Mouse (Mus musculus) embryonic facial prominence, embryonic 14.5 days (tissue): ENCODE data around the gene Dirc2. TPM values are rescaled to one million over a fixed set of nuclear protein-coding genes. Genes with fewer than 3 reads are reported as not detected.

Experiments
- ATAC-seq: fragments of 200-750 bp; cut with Nextera tagmentation; 2 replicates; pipeline ENCODE4 v1.8.0; 2017; ENCODE audit warnings: low read depth, moderate number of reproducible peaks, moderate TSS enrichment
- DNase-seq: peaks from one replicate; pipeline ENCODE4 v3.0.0-alpha.2; 2015; ENCODE audit warnings: low spot score
- H3K27ac ChIP-seq: fragments of 300-500 bp; sonication (generic); replicated peaks from 2 replicates; pipeline ENCODE4 v1.5.1; 2014; ENCODE audit warnings: low read depth, mild to moderate bottlenecking, low read length, moderate library complexity
- H3K27me3 ChIP-seq: fragments of 300-500 bp; sonication (generic); replicated peaks from 2 replicates; pipeline ENCODE4 v1.6.1; 2014; ENCODE audit warnings: low read length; ENCODE audit not compliant: control insufficient read depth, insufficient read depth
- H3K36me3 ChIP-seq: fragments of 300-500 bp; sonication (generic); 2 replicates; pipeline ENCODE4 v1.6.1; 2014; ENCODE audit warnings: low read length, mixed read lengths; ENCODE audit not compliant: control insufficient read depth, insufficient read depth
- H3K4me1 ChIP-seq: fragments of 300-500 bp; sonication (generic); 2 replicates; pipeline ENCODE4 v1.6.1; 2014; ENCODE audit warnings: antibody characterized with exemption, low read length; ENCODE audit not compliant: control insufficient read depth, insufficient read depth
- H3K4me2 ChIP-seq: fragments of 300-500 bp; sonication (generic); 2 replicates; pipeline ENCODE4 v1.6.1; 2014; ENCODE audit warnings: low read depth, mild to moderate bottlenecking, low read length, moderate library complexity, mixed read lengths
- H3K4me3 ChIP-seq: fragments of 300-500 bp; sonication (generic); 2 replicates; pipeline ENCODE4 v1.5.1; 2014; ENCODE audit warnings: low read depth, mild to moderate bottlenecking, low read length
- H3K9ac ChIP-seq: fragments of 300-500 bp; sonication (generic); 2 replicates; pipeline ENCODE4 v1.6.1; 2014; ENCODE audit warnings: low read depth, mild to moderate bottlenecking, low read length, moderate library complexity, mixed read lengths
- H3K9me3 ChIP-seq: fragments of 300-500 bp; sonication (generic); 2 replicates; pipeline ENCODE4 v1.6.1; 2016; ENCODE audit warnings: low read length; ENCODE audit not compliant: control insufficient read depth
- WGBS: fragments of 180-500 bp; shearing (Covaris S2); extraction: QIAGEN DNeasy Blood & Tissue Kit; methylation state at CpG from one replicate; pipeline ENCODE4 v1.1.7; 2014; 5-methylcytosine and 5-hydroxymethylcytosine counted together
- polyA plus RNA-seq: library from polyadenylated mRNA; unstranded; fragments of >200 nt; fragmentation: Nextera tagmentation; extraction: Ambion mirVana; gene quantifications from 2 replicates; pipeline ENCODE4 v1.2.1, GENCODE M21; 2014

Dirc2 gene
- polyA plus RNA-seq, 1 experiment from 2014 or later: 21.9 TPM

GRCm38 (mm10) chr16:35791962-35792521 is 22.9 kb upstream of the Dirc2 start:
- Histone ChIP-seq H3K4me3 (no peak overlapping the region), H3K4me1 (no peaks in the 10 kb centered on the region), H3K27me3 (no peaks in the 10 kb centered on the region), H3K9ac (no peak overlapping the region), H3K36me3 (peaks cover 23% of the 10 kb centered on the region), H3K4me2 (no peak overlapping the region), H3K9me3 (no peaks in the 10 kb centered on the region), H3K27ac (no peak overlapping the region)
- 83% methylated on average over 6 of the region's 6 CpGs for WGBS
- no peak for DNase-seq
- no peak for ATAC-seq

GRCm38 (mm10) chr16:35788330-35788729 is 19.2 kb upstream of the Dirc2 start:
- WGBS: 91% methylated on average over 6 of the region's 6 CpGs
- no peak for ATAC-seq
- Histone ChIP-seq H3K27me3 (no peaks in the 10 kb centered on the region), H3K4me1 (no peaks in the 10 kb centered on the region), H3K4me2 (no peak overlapping the region), H3K36me3 (peaks cover 23% of the 10 kb centered on the region), H3K9ac (no peak overlapping the region), H3K4me3 (no peak overlapping the region), H3K9me3 (no peaks in the 10 kb centered on the region), H3K27ac (no peak overlapping the region)
- DNase-seq: no peak

- DNase-seq: no peak
- no peaks in the 10 kb centered on the region for H3K9me3 ChIP-seq
- no peak overlapping the region for H3K4me3 ChIP-seq
Measured at GRCm38 (mm10) chr16:35787568-35788189, 18.5 kb upstream of the Dirc2 start.

GRCm38 (mm10) chr16:35787163-35787562 is 18.0 kb upstream of the Dirc2 start:
- Histone ChIP-seq H3K4me3 (no peak overlapping the region), H3K36me3 (peaks cover 23% of the 10 kb centered on the region), H3K4me2 (no peak overlapping the region), H3K27me3 (no peaks in the 10 kb centered on the region), H3K9me3 (no peaks in the 10 kb centered on the region), H3K27ac (no peak overlapping the region), H3K4me1 (no peaks in the 10 kb centered on the region), H3K9ac (no peak overlapping the region)
- WGBS: 86% methylated on average over 6 of the region's 6 CpGs
- ATAC-seq: no peak
- no peak for DNase-seq

More at GRCm38 (mm10) chr16:35787568-35788189, 18.5 kb upstream of the Dirc2 start:
- Histone ChIP-seq H3K36me3 (peaks cover 23% of the 10 kb centered on the region), H3K9ac (no peak overlapping the region), H3K27ac (no peak overlapping the region), H3K4me1 (no peaks in the 10 kb centered on the region), H3K4me2 (no peak overlapping the region), H3K27me3 (no peaks in the 10 kb centered on the region)
- WGBS: 85% methylated on average over 8 of the region's 8 CpGs
- ATAC-seq: no peak

- ATAC-seq (no peak), DNase-seq (no peak)
- no peaks in the 10 kb centered on the region for H3K4me1 ChIP-seq
- peaks cover 21% of the 10 kb centered on the region for H3K36me3 ChIP-seq
- H3K27me3 ChIP-seq: no peaks in the 10 kb centered on the region
- 83% methylated on average over 7 of the region's 7 CpGs for WGBS
- H3K27ac ChIP-seq: no peak overlapping the region
- no peaks in the 10 kb centered on the region for H3K9me3 ChIP-seq
- no peak overlapping the region for H3K9ac ChIP-seq
- no peak overlapping the region for H3K4me3 ChIP-seq
- H3K4me2 ChIP-seq: no peak overlapping the region
Measured at GRCm38 (mm10) chr16:35784134-35784725, 15.1 kb upstream of the Dirc2 start.

- H3K9ac ChIP-seq: no peak overlapping the region
- no peak overlapping the region for H3K4me2 ChIP-seq
- H3K27me3 ChIP-seq: no peaks in the 10 kb centered on the region
- 72% methylated on average over 3 of the region's 3 CpGs for WGBS
- no peak overlapping the region for H3K27ac ChIP-seq
- no peak overlapping the region for H3K4me3 ChIP-seq
- DNase-seq (no peak), ATAC-seq (no peak)
- H3K9me3 ChIP-seq: no peaks in the 10 kb centered on the region
- no peaks in the 10 kb centered on the region for H3K4me1 ChIP-seq
- peaks cover 11% of the 10 kb centered on the region; the same call in 1 of the 2 replicates for H3K36me3 ChIP-seq
Measured at GRCm38 (mm10) chr16:35783207-35783573, 14.0 kb upstream of the Dirc2 start.

GRCm38 (mm10) chr16:35782451-35783206 is 13.5 kb upstream of the Dirc2 start:
- 83% methylated on average over 13 of the region's 13 CpGs for whole genome bisulfite sequencing
- ATAC-seq (no peak), DNase-seq (no peak)
- Histone ChIP-seq H3K27me3 (no peaks in the 10 kb centered on the region), H3K27ac (no peak overlapping the region), H3K4me2 (no peak overlapping the region), H3K9ac (no peak overlapping the region), H3K9me3 (no peaks in the 10 kb centered on the region), H3K4me1 (no peaks in the 10 kb centered on the region), H3K36me3 (peaks cover 6% of the 10 kb centered on the region; the same call in 1 of the 2 replicates), H3K4me3 (no peak overlapping the region)

- no peak for ATAC-seq
- Histone ChIP-seq H3K4me2 (no peak overlapping the region), H3K4me1 (no peaks in the 10 kb centered on the region), H3K27ac (no peak overlapping the region), H3K9me3 (no peaks in the 10 kb centered on the region), H3K36me3 (no peaks in the 10 kb centered on the region), H3K4me3 (no peak overlapping the region), H3K27me3 (no peaks in the 10 kb centered on the region), H3K9ac (no peak overlapping the region)
- WGBS: 87% methylated on average over 5 of the region's 5 CpGs
- DNase-seq: no peak
Measured at GRCm38 (mm10) chr16:35781651-35782050, 12.5 kb upstream of the Dirc2 start.
